Mouse (Mus musculus): Measurements from ENCODE around the gene Cav2.

Gene Cav2

DNA sequence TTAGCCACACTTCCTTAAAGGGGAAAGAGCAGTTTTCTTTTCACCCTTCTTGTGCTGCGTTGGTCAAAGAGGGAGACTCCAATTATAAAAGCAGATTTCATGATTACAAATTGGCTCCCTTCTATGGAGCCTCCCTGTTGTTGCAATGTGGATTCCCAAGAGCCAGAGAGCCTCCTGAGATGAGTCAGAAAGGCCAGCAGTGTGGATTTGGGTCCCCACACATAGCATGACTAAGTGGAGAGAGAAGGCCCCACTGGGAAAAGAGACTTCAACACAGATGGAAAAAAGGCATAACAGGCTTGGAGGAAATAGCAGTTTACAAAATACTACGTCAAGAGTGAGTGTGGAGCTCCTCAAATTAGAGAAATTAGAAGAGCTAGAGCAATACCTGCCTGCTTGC is 28.3 kb downstream of the Cav2 start:
- DNase-seq (ENCODE audit: low read depth, low spot score), result no peak

DNA sequence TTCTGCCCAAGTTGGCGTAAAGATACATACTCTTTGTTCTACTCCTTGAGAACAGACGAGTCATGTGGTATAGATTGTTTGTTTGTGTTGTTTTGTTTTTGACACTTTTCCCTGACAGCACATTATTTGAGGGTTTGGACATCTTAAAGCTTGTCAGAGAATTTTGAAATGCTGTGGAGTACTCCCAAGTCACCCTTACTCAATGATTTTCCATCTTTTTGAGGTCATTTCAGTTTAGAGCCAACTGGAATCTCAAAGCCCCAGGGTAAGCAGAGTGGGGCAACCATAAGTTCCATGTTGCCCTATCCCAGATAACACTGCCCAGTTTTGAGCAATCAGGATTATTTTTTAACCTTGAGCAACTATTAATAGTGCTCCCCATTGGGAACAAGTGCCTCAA is 33.3 kb downstream of the Cav2 start:
- DNase-seq (ENCODE audit: low read depth, low spot score), result no peak

DNA sequence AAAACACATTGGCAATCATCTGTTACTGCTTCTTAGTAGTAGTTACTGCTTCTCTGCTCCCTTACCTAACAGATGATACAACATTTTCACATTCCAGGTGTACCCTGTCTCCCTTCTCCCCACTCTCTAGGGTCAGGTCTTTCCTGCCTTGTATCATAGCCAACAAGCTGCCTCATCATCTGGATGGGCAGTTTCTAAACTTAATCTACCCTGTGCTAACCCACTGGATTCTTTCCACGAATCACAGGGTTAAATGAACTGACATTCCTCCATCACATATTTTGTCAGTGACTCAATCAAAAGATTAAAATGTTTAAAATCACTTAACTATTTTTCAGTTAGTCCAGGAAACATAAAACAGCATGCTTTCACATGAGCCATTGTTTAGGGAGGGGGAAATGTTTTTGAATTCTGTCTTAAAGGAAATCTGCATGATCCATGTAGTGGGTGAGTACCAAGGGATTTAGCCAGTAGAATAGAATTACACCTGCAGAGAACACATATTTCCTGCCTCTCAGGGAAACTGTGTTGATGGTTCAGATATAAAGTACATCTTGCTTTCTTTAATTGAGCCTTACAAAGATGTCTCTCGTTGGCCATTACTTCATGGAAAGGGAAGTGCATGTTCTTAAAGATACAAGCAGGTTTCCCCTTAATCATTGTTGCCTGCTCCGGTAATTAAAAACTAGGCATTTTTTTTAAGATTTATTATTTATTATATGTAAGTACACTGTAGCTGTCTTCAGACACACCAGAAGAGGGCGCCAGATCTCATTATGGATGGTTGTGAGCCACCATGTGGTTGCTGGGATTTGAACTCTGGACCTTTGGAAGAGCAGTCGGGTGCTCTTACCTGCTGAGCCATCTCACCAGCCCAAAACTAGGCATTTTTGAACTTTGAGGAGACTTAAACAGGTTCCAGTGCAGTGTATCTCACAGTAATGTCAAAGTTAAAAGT is 34.0 kb downstream of the Cav2 start:
- DNase-seq (ENCODE audit: low read depth, low spot score), result no peak

DNA sequence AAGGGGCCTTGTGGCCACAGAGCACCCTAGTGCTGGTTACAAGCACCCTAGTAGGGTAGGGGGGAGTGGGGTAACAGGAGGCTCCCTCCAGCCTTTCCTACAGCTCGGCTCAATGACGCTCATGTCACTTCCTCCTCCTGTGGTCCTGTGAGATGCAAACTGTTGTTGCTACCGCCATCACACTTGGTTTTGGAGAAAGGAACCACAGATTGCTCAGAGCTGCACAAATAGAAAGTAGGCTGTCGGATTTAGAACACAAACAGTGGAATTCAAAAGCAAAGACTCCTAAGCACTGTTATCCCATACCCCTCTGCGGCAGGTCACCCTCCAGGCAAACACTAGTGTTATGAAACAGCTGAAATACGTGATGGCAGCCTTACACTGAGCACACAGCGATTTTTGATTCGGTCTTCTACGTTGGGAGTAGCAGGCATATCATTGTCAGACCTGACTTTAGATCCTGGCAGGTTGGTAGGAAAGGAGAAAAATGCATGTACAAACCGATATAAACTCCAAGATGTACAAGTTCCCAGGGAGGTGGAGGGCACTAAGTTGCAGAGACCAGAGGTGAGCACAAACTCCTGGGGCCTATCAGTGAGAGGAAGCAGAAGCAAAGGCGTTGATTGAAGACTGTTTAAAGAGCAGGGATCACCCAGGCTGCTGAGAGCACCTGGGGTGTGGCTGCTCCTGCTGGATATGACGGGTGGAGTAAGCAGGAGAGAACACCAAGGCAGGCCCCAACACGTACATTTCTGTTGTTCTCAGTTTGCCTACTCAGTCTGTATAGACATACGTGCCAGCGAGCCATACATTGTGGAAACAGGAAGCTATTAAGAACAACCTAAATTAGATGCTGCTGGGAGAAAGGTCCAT is 35.5 kb downstream of the Cav2 start:
- no peak for DNase-seq (ENCODE audit: low read depth, low spot score)

DNA sequence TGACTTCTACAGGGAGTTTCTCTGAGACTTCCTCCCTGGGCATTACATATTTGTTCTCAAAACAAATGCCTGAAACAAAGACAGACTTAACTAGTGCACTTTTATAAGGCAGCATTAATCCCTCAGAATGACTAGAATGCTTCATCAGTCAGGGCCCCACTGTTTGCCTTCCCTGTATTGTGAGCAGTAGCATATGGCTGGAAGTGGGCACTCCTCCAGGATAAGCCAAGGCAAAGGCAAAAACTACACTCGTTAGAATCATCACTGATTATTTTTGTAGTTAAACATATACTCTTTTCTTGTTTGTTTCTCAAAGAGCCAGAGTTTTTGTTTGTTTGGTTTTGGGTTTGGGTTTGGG is 36.2 kb downstream of the Cav2 start:
- DNase-seq (ENCODE audit: low read depth, low spot score), result no peak

DNA sequence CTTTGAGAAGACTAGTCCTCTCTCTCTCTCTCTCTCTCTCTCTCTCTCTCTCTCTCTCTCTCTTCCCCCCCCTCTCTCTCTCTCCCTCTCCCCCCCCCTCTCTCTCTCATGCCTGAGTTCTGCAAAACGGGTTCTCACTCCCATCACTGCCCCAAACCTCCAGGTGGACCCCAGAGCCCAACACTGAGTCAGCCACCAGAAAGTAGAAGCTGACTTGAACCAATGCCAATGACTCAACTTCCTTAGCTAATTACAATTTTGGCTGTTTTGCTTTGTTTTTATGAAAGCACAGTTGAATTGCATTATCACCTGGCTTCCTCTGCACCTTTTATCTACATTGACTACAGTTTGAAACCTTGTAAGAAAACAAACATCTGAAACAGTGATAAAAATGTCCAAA is 37.0 kb downstream of the Cav2 start:
- DNase-seq (ENCODE audit: low read depth, low spot score), result no peak

DNA sequence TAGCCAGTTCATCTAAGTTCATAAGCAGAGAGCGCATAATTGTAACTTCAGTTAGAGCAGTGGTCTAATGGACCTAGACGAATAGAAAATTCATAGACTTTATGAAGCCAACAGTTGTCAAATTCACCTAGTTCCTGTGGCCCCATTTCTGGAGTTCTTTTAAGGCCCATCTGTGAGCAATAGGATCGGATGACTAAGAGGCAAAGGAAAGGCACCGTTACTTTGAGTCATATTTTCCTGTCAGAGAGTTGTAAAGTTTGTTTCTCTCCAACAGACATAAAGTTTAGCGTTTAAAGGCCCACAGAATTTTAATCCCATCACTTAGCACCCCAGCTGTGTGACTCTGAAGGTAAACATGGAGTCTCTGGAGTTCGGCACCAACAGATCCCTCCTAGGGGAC is 41.0 kb downstream of the Cav2 start:
- DNase-seq (ENCODE audit: low read depth, low spot score), result no peak

DNA sequence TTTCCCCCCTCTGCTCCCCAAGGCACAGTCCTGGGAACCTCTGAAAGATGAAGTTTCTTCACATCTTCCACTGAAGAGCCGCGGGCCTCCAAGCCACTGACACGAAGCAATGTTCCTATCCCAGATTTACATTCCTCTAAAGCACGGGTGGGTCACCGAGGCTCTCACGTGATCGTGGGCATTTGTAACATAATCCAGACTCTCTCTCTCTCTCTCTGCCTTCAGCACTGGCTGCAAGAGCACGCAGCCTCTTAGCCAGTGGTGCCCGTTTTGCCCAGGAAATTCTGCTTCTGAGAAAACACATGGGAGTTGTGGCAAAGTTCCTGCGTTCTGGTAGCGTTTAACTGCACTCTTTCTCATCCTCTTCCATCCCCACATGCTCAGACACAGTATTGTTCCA is 46.2 kb downstream of the Cav2 start:
- no peak for DNase-seq (ENCODE audit: low read depth, low spot score)

DNA sequence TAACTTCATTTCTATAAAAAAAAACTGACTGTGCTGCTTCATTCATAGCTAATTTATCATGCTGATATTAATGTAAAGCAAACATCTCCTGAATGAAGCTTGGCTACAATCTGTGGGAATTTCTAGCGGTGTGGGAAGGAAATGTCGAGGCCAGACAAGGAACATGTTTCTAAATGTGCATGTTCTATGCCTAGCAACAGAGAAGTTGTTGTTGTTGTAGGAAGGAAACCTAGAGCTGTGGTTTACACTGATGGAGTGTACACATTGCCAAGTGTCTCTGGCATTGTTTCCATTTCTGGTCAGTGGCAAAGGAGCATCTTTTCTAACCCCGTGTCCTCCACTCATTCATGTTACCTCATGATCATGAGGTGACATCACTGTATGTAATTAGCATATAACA is 48.8 kb downstream of the Cav2 start:
- no peak for DNase-seq (ENCODE audit: low read depth, low spot score)

DNA sequence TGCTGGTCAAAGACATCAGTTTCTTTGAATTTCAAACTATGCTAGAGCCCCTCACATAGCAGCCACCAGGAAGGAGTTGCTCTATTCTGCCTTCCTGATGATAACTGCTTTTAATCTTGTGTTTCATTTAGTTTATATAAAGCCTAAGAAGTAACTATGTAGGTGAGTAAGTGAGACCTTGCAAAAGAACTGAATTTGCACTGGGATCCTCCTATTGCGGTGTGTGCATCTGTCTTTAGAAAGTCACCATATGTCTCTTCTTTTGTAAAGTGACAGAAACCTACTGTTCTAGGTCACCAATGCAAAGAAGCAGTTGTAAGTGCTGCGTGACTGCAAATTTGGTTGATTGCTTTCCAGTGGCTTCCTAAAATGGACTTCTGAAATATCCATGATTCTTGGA is 56.7 kb downstream of the Cav2 start:
- DNase-seq (ENCODE audit: low read depth, low spot score), result no peak
